Mouse (Mus musculus): ENCODE data around the gene Cped1.

DNA sequence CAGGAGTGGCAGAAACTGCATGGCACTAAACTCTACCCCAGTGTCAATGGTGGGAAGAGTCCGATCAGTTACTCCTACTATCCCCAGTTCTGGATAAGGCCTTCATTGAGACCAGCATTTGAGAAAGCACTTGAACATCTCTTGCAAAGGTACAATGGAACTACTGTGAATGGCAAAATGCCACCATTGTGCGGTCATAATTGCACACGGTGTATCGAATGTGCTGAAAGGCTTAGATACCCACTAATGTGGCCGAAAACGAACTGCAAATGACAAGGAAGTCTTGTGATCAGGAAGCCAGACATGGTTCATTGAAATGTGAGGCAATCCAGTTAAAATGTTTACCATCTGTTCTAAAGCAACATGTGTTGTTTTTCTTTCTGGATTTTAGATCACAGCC, 247.8 kb downstream of the Cped1 start:
- TF ChIP-seq EP300 (optimal IDR thresholded peaks at IDR 0.05): no peak
- TF ChIP-seq CTCF (IDR thresholded peaks at IDR 0.05; ENCODE audit: low read depth): no peak
